9 mouse cellular contexts compared by ENCODE assay signal in genomic region chr2:167101743-167102441, GRCm38 (mm10). TPM values are rescaled to one million over a fixed set of nuclear protein-coding genes. Genes with fewer than 3 reads are reported as not detected.
A peak's percentile ranks its signal among the peaks of the same experiment; 100 is the strongest.
DNase-seq lines count a peak whose midpoint lies in the region; ATAC-seq and TF ChIP-seq lines count a peak whose summit lies in the region.
"Had no signal": no experiment of that assay in that cellular context is flagged by ENCODE, and none has a peak within 500 bp of the region (broad histone marks: within the 10 kb centered on the region; RNA-seq: fewer than 3 reads in every experiment).

No protein-coding gene starts in this region.

- no peak for TF ChIP-seq CTCF in layer of hippocampus, adult 2 months (conservative IDR thresholded peaks at IDR 0.05)

- DNase-seq in CD4-positive, CD25-positive, alpha-beta regulatory T cell, adult 2 months (ENCODE audit: low read depth, low spot score) = peak; percentile 91
- peak; percentile 84 for DNase-seq in T-cell, adult 2 months (ENCODE audit: low spot score)
- no peak for DNase-seq in adipocyte (ENCODE audit: low spot score)
- no peak for DNase-seq in left cerebral cortex, adult 18-20 months (ENCODE audit: low spot score in 2 of 2)
- DNase-seq in urinary bladder, postnatal 14 days (ENCODE audit: low spot score) = no peak
- DNase-seq in layer of hippocampus, adult 2 months (ENCODE audit: low spot score in 2 of 2) = no peak

- no peak overlapping the region for H3K27ac ChIP-seq in layer of hippocampus, adult 2 months
- H3K27ac ChIP-seq: embryonic facial prominence, embryonic 12.5 days had no signal

- H3K4me3 ChIP-seq in layer of hippocampus, adult 2 months = no peak overlapping the region; the same call in 1 of the 2 replicates
- H3K4me3 ChIP-seq: embryonic facial prominence, embryonic 12.5 days had no signal

- peak; percentile 99 for ATAC-seq in inflammation-experienced regulatory T-cells, adult 6 months
- peak; percentile 95 for ATAC-seq in megakaryocyte progenitor cell, adult 5-6 weeks (replicated peaks; ENCODE audit: poor library complexity)

RNA-seq across cellular contexts. Expression of gene Znfx1, which starts 39.1 kb away (rescaled TPM):
- 10 to 100 TPM; 20.4 to 25.2 (median 22.4) TPM for polyA plus RNA-seq in inflammation-experienced regulatory T-cells, adult 6 months (2017; shearing (Covaris generic))
- total RNA-seq in megakaryocyte progenitor cell, adult 5-6 weeks (2015) = 14.9 and 18.2 TPM in 2 replicates
- total RNA-seq in megakaryocyte progenitor cell, adult 5-6 weeks (2017) = 25.3 and 26.1 TPM in 2 replicates
- 10 to 100 TPM; 77.2 to 78.9 TPM for total RNA-seq in left cerebral cortex, adult 18-20 months (2021)
- total RNA-seq in layer of hippocampus, adult 2 months (2021) = 10 to 100 TPM; 38.5 to 45.6 TPM

Comparison
In these comparisons a context has a peak if more than half of its experiments do, and no peak if none do; other contexts are left out.
1. DNase-seq: peak in CD4-positive, CD25-positive, alpha-beta regulatory T cell, adult 2 months (single experiment) and T-cell, adult 2 months (single experiment); none in adipocyte (single experiment), left cerebral cortex, adult 18-20 months (0 of 2), urinary bladder, postnatal 14 days (single experiment) and layer of hippocampus, adult 2 months (0 of 2).